Mouse (Mus musculus) kidney, postnatal 0 days (tissue): ENCODE data around the gene Gm15155. TPM values are rescaled to one million over a fixed set of nuclear protein-coding genes. Genes with fewer than 3 reads are reported as not detected.
A peak's percentile ranks its signal among the peaks of the same experiment; 100 is the strongest.

Experiments used
- ATAC-seq: fragments of 200-750 bp; cut with Nextera tagmentation; replicated peaks from 2 replicates; pipeline ENCODE4 v1.8.0; 2017; ENCODE audit warnings: low read depth, moderate number of reproducible peaks, moderate TSS enrichment, moderate library complexity; ENCODE audit not compliant: low FRiP score
- DNase-seq: peaks from one replicate; pipeline ENCODE4 v3.0.0-alpha.2; 2016; ENCODE audit warnings: low spot score
- H3K27ac ChIP-seq: fragments of 300-500 bp; sonication (generic); 2 replicates; pipeline ENCODE4 v1.5.1; 2014; ENCODE audit warnings: mild to moderate bottlenecking
- H3K27me3 ChIP-seq: fragments of 300-500 bp; sonication (generic); 2 replicates; pipeline ENCODE4 v1.6.1; 2014; ENCODE audit warnings: low read length, mixed read lengths; ENCODE audit not compliant: insufficient read depth
- H3K36me3 ChIP-seq: fragments of 300-500 bp; sonication (generic); 2 replicates; pipeline ENCODE4 v1.6.1; 2014; ENCODE audit warnings: low read length, mixed read lengths; ENCODE audit not compliant: insufficient read depth
- H3K4me1 ChIP-seq: fragments of 300-500 bp; sonication (generic); replicated peaks from 2 replicates; pipeline ENCODE4 v1.6.1; 2014; ENCODE audit warnings: antibody characterized with exemption, low read length, mixed read lengths; ENCODE audit not compliant: insufficient read depth
- H3K4me2 ChIP-seq: fragments of 300-500 bp; sonication (generic); 2 replicates; pipeline ENCODE4 v1.6.1; 2014; ENCODE audit warnings: mild to moderate bottlenecking, low read length, moderate library complexity, mixed read lengths
- H3K4me3 ChIP-seq: fragments of 300-500 bp; sonication (generic); replicated peaks from 2 replicates; pipeline ENCODE4 v1.5.1; 2014; ENCODE audit warnings: low read depth, low read length
- H3K9ac ChIP-seq: fragments of 300-500 bp; sonication (generic); 2 replicates; pipeline ENCODE4 v1.6.1; 2014; ENCODE audit warnings: low read depth, low read length
- H3K9me3 ChIP-seq: fragments of 300-500 bp; sonication (generic); replicated peaks from 2 replicates; pipeline ENCODE4 v1.6.1; 2016; ENCODE audit warnings: low read length, inconsistent platforms, mixed read lengths
- CTCF ChIP-seq: IDR thresholded peaks from 2 replicates; pipeline ENCODE4 v1.5.1; 2016; ENCODE audit warnings: antibody characterized with exemption, low read depth, mild to moderate bottlenecking, moderate library complexity
- WGBS: fragments of 180-500 bp; shearing (Covaris S2); extraction: QIAGEN DNeasy Blood & Tissue Kit; methylation state at CpG from one replicate; pipeline ENCODE4 v1.1.7; 2014; 5-methylcytosine and 5-hydroxymethylcytosine counted together
- polyA plus RNA-seq: library from polyadenylated mRNA; unstranded; fragments of >200 nt; fragmentation: Nextera tagmentation; extraction: Ambion mirVana; gene quantifications from 2 replicates; pipeline ENCODE4 v1.2.1, GENCODE M21; 2015

Gene Gm15155
- polyA plus RNA-seq = not detected in 2 replicates

DNA sequence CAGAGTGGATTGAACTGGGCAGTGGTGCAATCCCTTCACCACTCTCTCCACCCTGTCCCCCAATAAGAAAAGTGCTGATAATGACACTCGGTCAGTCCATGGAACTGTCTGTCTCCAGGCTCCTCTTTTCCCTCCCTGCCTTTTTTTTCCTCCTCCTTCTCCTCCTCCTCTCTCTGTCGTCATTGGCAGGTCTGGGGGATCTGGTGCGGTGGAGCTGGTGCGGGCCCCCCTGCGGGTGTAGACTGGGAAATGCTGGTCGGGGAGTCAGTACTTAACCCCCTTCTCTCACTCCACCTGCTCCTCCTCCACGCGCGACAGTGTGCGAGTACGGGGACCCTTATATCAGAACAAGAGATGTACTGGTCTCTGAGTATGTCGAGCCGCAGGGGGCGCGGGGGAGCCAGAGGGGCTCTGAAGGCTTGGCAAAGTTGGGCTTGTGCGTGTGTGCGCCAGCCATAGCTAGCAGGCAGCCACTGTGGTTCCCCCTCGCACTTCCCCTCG is at the start of gene Gm15155:
Gene Gm15155 (plus strand): TSS at position 401 of the 501 bp plus-strand sequence.
- DNase-seq (no peak), ATAC-seq (no peak)
- Histone ChIP-seq H3K9me3 (no peaks in the 10 kb centered on the region), H3K4me2 (peak within 1 kb of the TSS; percentile 88), H3K9ac (no peak within 1 kb of the TSS), H3K27ac (no peak within 1 kb of the TSS), H3K4me3 (peak within 1 kb of the TSS; percentile 40), H3K27me3 (peaks cover 4% of the 10 kb centered on the region; the same call in 1 of the 2 replicates), H3K4me1 (0 out of 2 replicates have a peak, but pooled peaks cover 4% of the 10 kb centered on the region), H3K36me3 (no peaks in the 10 kb centered on the region)
- 28% methylated on average over 19 of the region's 19 CpGs for WGBS
- TF ChIP-seq CTCF = no peak

DNA sequence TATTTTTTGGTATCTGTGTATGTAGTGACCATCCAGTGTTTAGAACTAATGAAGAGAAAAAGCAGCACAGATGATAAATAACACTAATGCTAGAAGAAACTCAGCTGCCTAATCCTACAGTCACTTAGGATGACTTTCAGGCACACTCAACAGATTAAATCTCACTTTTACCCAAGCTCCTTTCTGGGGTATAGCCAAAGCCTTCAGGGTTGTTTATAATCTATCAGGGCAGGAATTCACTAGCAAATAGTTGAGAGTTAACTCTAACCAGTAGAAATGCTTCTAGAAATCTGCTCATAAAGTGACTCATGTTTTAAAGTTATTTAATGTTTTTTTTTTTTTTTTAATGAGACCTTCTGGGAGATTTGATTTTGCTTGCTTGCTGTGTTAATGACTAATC is 44.8 kb upstream of the Gm15155 start:
- DNase-seq = no peak
- Histone ChIP-seq H3K27me3 (no peaks in the 10 kb centered on the region), H3K27ac (no peak overlapping the region), H3K36me3 (no peaks in the 10 kb centered on the region), H3K9ac (no peak overlapping the region), H3K9me3 (no peaks in the 10 kb centered on the region), H3K4me1 (no peaks in the 10 kb centered on the region), H3K4me3 (no peak overlapping the region), H3K4me2 (no peak overlapping the region)
- no peak for ATAC-seq
- TF ChIP-seq CTCF = no peak

- H3K9ac ChIP-seq = no peak overlapping the region
- H3K27ac ChIP-seq = no peak overlapping the region
- H3K4me2 ChIP-seq = no peak overlapping the region
- H3K27me3 ChIP-seq = no peaks in the 10 kb centered on the region
- no peak for TF ChIP-seq CTCF
- H3K4me3 ChIP-seq = no peak overlapping the region
- no peaks in the 10 kb centered on the region for H3K9me3 ChIP-seq
- H3K4me1 ChIP-seq = no peaks in the 10 kb centered on the region
- DNase-seq (peak; percentile 19), ATAC-seq (no peak)
- no peaks in the 10 kb centered on the region for H3K36me3 ChIP-seq
- 71% methylated on average over 2 of the region's 2 CpGs for WGBS
These were observed 40.0 kb upstream of the Gm15155 start for GRCm38 (mm10) chrX:155584586-155584985.

DNA sequence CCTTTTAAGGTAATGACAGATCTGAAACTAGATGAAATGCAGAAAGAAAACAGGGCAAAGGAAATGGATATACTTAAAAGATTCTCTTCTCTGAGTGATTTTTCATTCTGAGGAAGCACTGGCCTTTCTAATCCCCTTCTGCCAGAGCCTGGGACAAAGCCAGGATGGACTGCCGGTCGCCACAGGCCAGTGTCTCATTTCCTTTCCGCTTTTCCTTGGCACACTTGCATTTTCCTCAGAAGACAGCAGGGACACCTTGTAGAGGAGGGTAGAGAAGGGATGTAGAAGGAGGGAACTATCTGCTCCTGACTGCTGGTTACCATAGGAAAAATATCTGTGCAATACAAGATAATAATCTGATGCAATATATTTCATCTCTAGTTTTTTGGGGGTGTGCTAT is 33.1 kb upstream of the Gm15155 start:
- DNase-seq = no peak
- no peak overlapping the region for H3K9ac ChIP-seq
- H3K27me3 ChIP-seq = no peaks in the 10 kb centered on the region
- no peaks in the 10 kb centered on the region for H3K9me3 ChIP-seq
- no peaks in the 10 kb centered on the region for H3K36me3 ChIP-seq
- no peak overlapping the region for H3K4me2 ChIP-seq
- no peaks in the 10 kb centered on the region for H3K4me1 ChIP-seq
- H3K4me3 ChIP-seq = no peak overlapping the region
- no peak for ATAC-seq
- TF ChIP-seq CTCF = no peak
- WGBS = 75% methylated on average over 3 of the region's 3 CpGs
- H3K27ac ChIP-seq = no peak overlapping the region

DNA sequence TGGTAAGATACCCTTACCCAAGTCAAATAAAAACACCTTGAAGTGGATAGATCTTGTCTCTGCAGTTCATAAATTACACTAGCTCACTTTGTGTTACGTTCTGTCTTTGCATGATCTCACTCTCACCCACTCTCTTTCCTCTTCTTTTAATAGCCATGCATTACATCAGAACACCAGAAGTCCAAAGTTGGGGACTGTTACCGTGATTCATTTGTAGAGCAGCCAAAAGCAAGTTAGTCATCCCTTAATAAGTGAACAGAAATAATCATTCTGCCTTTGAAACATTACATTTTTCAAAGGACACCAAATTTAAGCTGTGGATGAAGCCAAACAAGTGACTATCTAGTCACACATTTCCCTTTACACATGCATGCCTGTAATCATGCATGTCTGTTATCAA is 32.1 kb upstream of the Gm15155 start:
- DNase-seq (no peak), ATAC-seq (no peak)
- WGBS = 69% methylated on average over 2 of the region's 2 CpGs
- no peaks in the 10 kb centered on the region for H3K9me3 ChIP-seq
- H3K4me3 ChIP-seq = no peak overlapping the region
- no peak overlapping the region for H3K27ac ChIP-seq
- H3K36me3 ChIP-seq = no peaks in the 10 kb centered on the region
- H3K4me1 ChIP-seq = no peaks in the 10 kb centered on the region
- H3K4me2 ChIP-seq = no peak overlapping the region
- no peak overlapping the region for H3K9ac ChIP-seq
- no peaks in the 10 kb centered on the region for H3K27me3 ChIP-seq
- no peak for TF ChIP-seq CTCF

GRCm38 (mm10) chrX:155594685-155595084 is 29.9 kb upstream of the Gm15155 start:
- Histone ChIP-seq H3K9ac (no peak overlapping the region), H3K36me3 (no peaks in the 10 kb centered on the region), H3K4me2 (no peak overlapping the region), H3K27ac (no peak overlapping the region), H3K9me3 (no peaks in the 10 kb centered on the region), H3K4me3 (no peak overlapping the region), H3K27me3 (no peaks in the 10 kb centered on the region), H3K4me1 (no peaks in the 10 kb centered on the region)
- no peak for TF ChIP-seq CTCF
- no peak for DNase-seq
- no peak for ATAC-seq
- WGBS = 48% methylated on average over 1 of the region's 1 CpGs

DNA sequence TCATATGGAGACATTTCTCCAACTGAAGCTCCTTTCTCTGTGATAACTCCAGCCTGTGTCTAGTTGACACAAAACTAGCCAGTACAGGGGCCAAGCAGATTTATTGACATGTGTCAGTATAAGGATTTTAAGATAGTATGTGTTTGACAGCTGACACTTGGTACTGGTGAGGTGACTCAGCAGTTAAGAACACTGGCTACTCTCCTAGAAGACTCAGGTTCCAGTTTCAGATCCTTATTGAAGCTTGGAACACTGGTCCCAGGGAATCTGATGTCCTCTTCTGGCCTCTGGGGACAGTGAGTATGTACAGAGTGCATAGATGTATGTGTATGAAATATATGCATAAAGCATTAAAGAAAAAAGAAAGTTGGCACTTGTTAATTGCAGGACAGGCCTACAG is 28.2 kb upstream of the Gm15155 start:
- no peak overlapping the region for H3K27ac ChIP-seq
- H3K4me3 ChIP-seq = no peak overlapping the region
- H3K4me1 ChIP-seq = no peaks in the 10 kb centered on the region
- no peaks in the 10 kb centered on the region for H3K27me3 ChIP-seq
- no peaks in the 10 kb centered on the region for H3K36me3 ChIP-seq
- no peak for TF ChIP-seq CTCF
- ATAC-seq (no peak), DNase-seq (no peak)
- H3K9ac ChIP-seq = no peak overlapping the region
- H3K9me3 ChIP-seq = no peaks in the 10 kb centered on the region
- no peak overlapping the region for H3K4me2 ChIP-seq
